ENCODE assay signal across 8 mouse cellular contexts in the genomic region with DNA sequence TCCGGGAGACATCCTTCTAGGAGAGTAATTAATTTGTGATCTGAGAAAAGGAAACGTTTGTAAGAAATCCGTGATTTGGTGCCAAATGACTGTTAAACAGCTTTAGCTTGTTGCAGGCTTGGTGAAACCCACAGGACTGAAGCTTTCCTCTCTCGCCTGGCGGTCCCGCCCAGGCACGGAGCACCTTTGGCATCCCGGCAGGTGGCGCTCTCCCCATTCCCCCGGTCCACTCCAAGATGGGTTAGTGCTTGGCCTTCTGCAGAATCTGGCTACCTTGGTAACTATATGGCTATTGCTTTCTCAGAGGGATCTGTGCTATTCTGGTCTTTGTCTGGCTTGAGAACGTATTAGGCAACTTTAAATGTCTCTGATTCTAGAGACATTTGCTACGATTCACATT. TPM values are rescaled to one million over a fixed set of nuclear protein-coding genes. Genes with fewer than 3 reads are reported as not detected.
A peak's percentile ranks its signal among the peaks of the same experiment; 100 is the strongest.
DNase-seq lines count a peak whose midpoint lies in the region; ATAC-seq lines count a peak whose summit lies in the region.

No protein-coding gene starts in this region.

- DNase-seq in brain, adult 2 months (ENCODE audit: low read depth, low spot score): peak; percentile 78
- DNase-seq in fibroblast of lung, adult 2 months (ENCODE audit: low read depth): peak; percentile 46
- peak; percentile 92 to 94 for DNase-seq in heart, postnatal 14 days
- DNase-seq in kidney, postnatal 4 days: peak; percentile 91

- H3K27me3 ChIP-seq in liver, embryonic 16.5 days (ENCODE audit: control insufficient read depth, insufficient read depth, low read depth, low read length): no peaks in the 10 kb centered on the region
- H3K27me3 ChIP-seq in neural tube, embryonic 13.5 days: 0 out of 2 replicates have a peak, but pooled peaks cover 2% of the 10 kb centered on the region
- H3K27me3 ChIP-seq in stomach, embryonic 16.5 days (ENCODE audit: control insufficient read depth, insufficient read depth, low read length): no peaks in the 10 kb centered on the region

- H3K9me3 ChIP-seq in liver, embryonic 16.5 days (replicated peaks; ENCODE audit: control insufficient read depth, low read length): no peaks in the 10 kb centered on the region
- no peaks in the 10 kb centered on the region for H3K9me3 ChIP-seq in neural tube, embryonic 13.5 days
- H3K9me3 ChIP-seq in stomach, embryonic 16.5 days (replicated peaks; ENCODE audit: control insufficient read depth, low read length): no peaks in the 10 kb centered on the region

- no peak overlapping the region for H3K9ac ChIP-seq in liver, embryonic 16.5 days (ENCODE audit: low read depth, low read length)
- no peak overlapping the region for H3K9ac ChIP-seq in neural tube, embryonic 13.5 days
- H3K9ac ChIP-seq in stomach, embryonic 16.5 days (ENCODE audit: low read length): no peak overlapping the region

- intact Hi-C loops in heart, postnatal 14 days (cut with DNase I): loop anchor here (1.0 kb wide), 1 partner anchor 142 kb away; no protein-coding TSS in a partner anchor

- H3K4me2 ChIP-seq in liver, embryonic 16.5 days (ENCODE audit: low read depth, low read length): no peak overlapping the region
- H3K4me2 ChIP-seq in neural tube, embryonic 13.5 days: no peak overlapping the region
- no peak overlapping the region for H3K4me2 ChIP-seq in stomach, embryonic 16.5 days (ENCODE audit: low read depth, low read length)

- H3K27ac ChIP-seq in liver, embryonic 16.5 days (ENCODE audit: low read length): no peak overlapping the region
- no peak overlapping the region for H3K27ac ChIP-seq in neural tube, embryonic 13.5 days (replicated peaks)
- no peak overlapping the region for H3K27ac ChIP-seq in stomach, embryonic 16.5 days (ENCODE audit: low read length)

- H3K4me1 ChIP-seq in liver, embryonic 16.5 days (ENCODE audit: control insufficient read depth, low read depth, low read length): no peaks in the 10 kb centered on the region
- peaks cover 4% of the 10 kb centered on the region; the same call in 1 of the 2 replicates for H3K4me1 ChIP-seq in neural tube, embryonic 13.5 days (replicated peaks)
- no peaks in the 10 kb centered on the region for H3K4me1 ChIP-seq in stomach, embryonic 16.5 days (ENCODE audit: control insufficient read depth, insufficient read depth, low read length)

- WGBS in liver, embryonic 16.5 days (ENCODE audit: insufficient replicate concordance): 11% methylated on average over 12 of the region's 12 CpGs
- 15% methylated on average over 12 of the region's 12 CpGs for WGBS in neural tube, embryonic 13.5 days
- WGBS in stomach, embryonic 16.5 days: 14% methylated on average over 12 of the region's 12 CpGs

- ATAC-seq in CD4-positive, CD25-positive, alpha-beta regulatory T cell, adult 4 months: peak; percentile 98
- peak; percentile 74; the same call in 1 of the 2 replicates for ATAC-seq in liver, embryonic 16.5 days (ENCODE audit: low read depth)
- peak; percentile 82 for ATAC-seq in neural tube, embryonic 13.5 days (ENCODE audit: low read depth)
- peak; percentile 82; the same call in 1 of the 2 replicates for ATAC-seq in stomach, embryonic 16.5 days (ENCODE audit: insufficient read depth, low FRiP score)

- no peak overlapping the region for H3K4me3 ChIP-seq in liver, embryonic 16.5 days (ENCODE audit: low read depth, low read length)
- no peak overlapping the region for H3K4me3 ChIP-seq in neural tube, embryonic 13.5 days
- no peak overlapping the region for H3K4me3 ChIP-seq in stomach, embryonic 16.5 days (replicated peaks; ENCODE audit: low read length)

- no peaks in the 10 kb centered on the region for H3K36me3 ChIP-seq in liver, embryonic 16.5 days (ENCODE audit: control insufficient read depth, insufficient read depth)
- H3K36me3 ChIP-seq in neural tube, embryonic 13.5 days: no peaks in the 10 kb centered on the region
- H3K36me3 ChIP-seq in stomach, embryonic 16.5 days (ENCODE audit: control insufficient read depth, insufficient read depth, low read length): no peaks in the 10 kb centered on the region

RNA-seq across cellular contexts. Expression of gene Fam129a, which starts 6.6 kb away (rescaled TPM):
- 10 to 100 TPM; 55.3 to 74.9 TPM for polyA plus RNA-seq in CD4-positive, CD25-positive, alpha-beta regulatory T cell, adult 4 months (2017; shearing (Covaris generic))
- 10 to 100 TPM; 25.1 to 28.4 TPM for total RNA-seq in heart, postnatal 14 days (2021)
- 11.7 and 13.8 TPM in 2 replicates for polyA plus RNA-seq in liver, embryonic 16.5 days (2015; fragmentation: Nextera tagmentation; extraction: Ambion mirVana)
- 4.1 and 5.9 TPM in 2 replicates for polyA plus RNA-seq in neural tube, embryonic 13.5 days (2015; fragmentation: Nextera tagmentation; extraction: Ambion mirVana)
- polyA plus RNA-seq in stomach, embryonic 16.5 days (2015; fragmentation: Nextera tagmentation; extraction: Ambion mirVana): 22.7 and 25.0 TPM in 2 replicates
